Mouse (Mus musculus) cortical plate, adult 2 months (tissue): ENCODE results near the gene Ffar4. TPM values are rescaled to one million over a fixed set of nuclear protein-coding genes. Genes with fewer than 3 reads are reported as not detected.

ENCODE experiments used
- H3K27ac ChIP-seq: fragments of 200-500 bp; 2 replicates; pipeline ENCODE4 v1.5.1; 2012; ENCODE audit warnings: low read length, control low read depth, inconsistent platforms; ENCODE audit not compliant: insufficient read depth
- H3K4me1 ChIP-seq: fragments of 200-500 bp; 2 replicates; pipeline ENCODE4 v1.6.1; 2011; ENCODE audit warnings: low read length; ENCODE audit not compliant: control insufficient read depth, insufficient read depth
- H3K4me3 ChIP-seq: fragments of 200-500 bp; 2 replicates; pipeline ENCODE4 v1.5.1; 2011; ENCODE audit warnings: mild to moderate bottlenecking, low read length, control low read depth; ENCODE audit not compliant: insufficient read depth
- CTCF ChIP-seq: fragments of 200-500 bp; IDR thresholded peaks from 2 replicates; pipeline ENCODE4 v1.5.1; 2011; ENCODE audit warnings: mild to moderate bottlenecking, control low read depth, low read length; ENCODE audit not compliant: insufficient read depth; ENCODE audit errors: extremely low read depth
- POLR2A ChIP-seq: fragments of 200-500 bp; IDR thresholded peaks from 2 replicates; pipeline ENCODE4 v1.6.1; 2011; ENCODE audit warnings: mild to moderate bottlenecking, low read length, control low read depth; ENCODE audit not compliant: insufficient read depth; ENCODE audit errors: extremely low read depth
- polyA plus RNA-seq: library from polyadenylated mRNA; depleted of rRNA; stranded (reverse); fragments of >200 nt; gene quantifications from 2 replicates; pipeline ENCODE4 v1.2.3, GENCODE M21; 2012; rRNA removed

Ffar4 gene
- polyA plus RNA-seq, 1 experiment, result not detected

- H3K4me1 ChIP-seq, result no peaks in the 10 kb centered on the region
- peak overlapping the region; percentile 38 for H3K4me3 ChIP-seq
- TF ChIP-seq POLR2A (no peak), CTCF (no peak)
- no peak overlapping the region for H3K27ac ChIP-seq
Observed at GRCm38 (mm10) chr19:38124401-38125218, 27.7 kb downstream of the Ffar4 start.

GRCm38 (mm10) chr19:38125219-38125610, 28.3 kb downstream of the Ffar4 start, which contains the start of gene Rbp4:
TSS of gene Rbp4 (minus strand) at chr19:38125281.
- no peak for TF ChIP-seq POLR2A
- TF ChIP-seq CTCF, result no peak
- peak within 1 kb of the TSS; percentile 38 for H3K4me3 ChIP-seq
- no peak within 1 kb of the TSS for H3K27ac ChIP-seq
- H3K4me1 ChIP-seq, result no peaks in the 10 kb centered on the region

GRCm38 (mm10) chr19:38126656-38127055, 29.8 kb downstream of the Ffar4 start:
- Histone ChIP-seq H3K4me3 (no peak overlapping the region), H3K4me1 (no peaks in the 10 kb centered on the region), H3K27ac (no peak overlapping the region)
- no peak for TF ChIP-seq CTCF
- no peak for TF ChIP-seq POLR2A

- Histone ChIP-seq H3K4me1 (no peaks in the 10 kb centered on the region), H3K4me3 (no peak within 1 kb of the TSS), H3K27ac (no peak within 1 kb of the TSS)
- TF ChIP-seq POLR2A, result no peak
- no peak for TF ChIP-seq CTCF
Observed at GRCm38 (mm10) chr19:38132481-38132880, 35.6 kb downstream of the Ffar4 start, which contains the start of gene Pde6c. TSS of gene Pde6c (plus strand) at chr19:38132781.

- Histone ChIP-seq H3K27ac (no peak overlapping the region), H3K4me3 (no peak overlapping the region), H3K4me1 (no peaks in the 10 kb centered on the region)
- TF ChIP-seq CTCF, result no peak
- TF ChIP-seq POLR2A, result no peak
Observed at GRCm38 (mm10) chr19:38133986-38134385, 37.1 kb downstream of the Ffar4 start.

- TF ChIP-seq POLR2A, result no peak
- TF ChIP-seq CTCF, result no peak
- H3K4me3 ChIP-seq, result no peak overlapping the region
- no peak overlapping the region for H3K27ac ChIP-seq
- H3K4me1 ChIP-seq, result no peaks in the 10 kb centered on the region
Observed at GRCm38 (mm10) chr19:38134806-38135205, 37.9 kb downstream of the Ffar4 start.

- no peak for TF ChIP-seq POLR2A
- TF ChIP-seq CTCF, result no peak
- Histone ChIP-seq H3K27ac (no peak overlapping the region), H3K4me3 (no peak overlapping the region), H3K4me1 (no peaks in the 10 kb centered on the region)
Observed at GRCm38 (mm10) chr19:38143540-38144271, 46.8 kb downstream of the Ffar4 start.

- TF ChIP-seq CTCF, result no peak
- no peak for TF ChIP-seq POLR2A
- Histone ChIP-seq H3K4me3 (no peak overlapping the region), H3K27ac (no peak overlapping the region), H3K4me1 (peaks cover 1% of the 10 kb centered on the region)
Observed at GRCm38 (mm10) chr19:38156243-38156642, 59.4 kb downstream of the Ffar4 start.

GRCm38 (mm10) chr19:38161648-38162354, 64.9 kb downstream of the Ffar4 start:
- TF ChIP-seq POLR2A (no peak), CTCF (no peak)
- Histone ChIP-seq H3K27ac (no peak overlapping the region), H3K4me1 (peaks cover 1% of the 10 kb centered on the region), H3K4me3 (no peak overlapping the region)

Other genes starting within 250 kb of the Ffar4 start
- 4.3 and 4.8 TPM in 2 replicates for gene Myof, start 53.5 kb upstream of the Ffar4 start, polyA plus RNA-seq
- 0.44 and 0.79 TPM in 2 replicates for gene Cep55, start 42.1 kb upstream of the Ffar4 start, polyA plus RNA-seq
- 33.6 and 35.8 TPM in 2 replicates for gene Rbp4, start 28.2 kb downstream of the Ffar4 start, polyA plus RNA-seq
- gene Pde6c, start 35.7 kb downstream of the Ffar4 start, polyA plus RNA-seq, result 0.21 and 0.34 TPM in 2 replicates
- 21.4 and 24.9 TPM in 2 replicates for gene Fra10ac1, start 127.1 kb downstream of the Ffar4 start, polyA plus RNA-seq
- gene Lgi1, start 167.5 kb downstream of the Ffar4 start, polyA plus RNA-seq, result 80.9 and 90.5 TPM in 2 replicates